ENCODE assay signal across 8 mouse cellular contexts in the genomic region with DNA sequence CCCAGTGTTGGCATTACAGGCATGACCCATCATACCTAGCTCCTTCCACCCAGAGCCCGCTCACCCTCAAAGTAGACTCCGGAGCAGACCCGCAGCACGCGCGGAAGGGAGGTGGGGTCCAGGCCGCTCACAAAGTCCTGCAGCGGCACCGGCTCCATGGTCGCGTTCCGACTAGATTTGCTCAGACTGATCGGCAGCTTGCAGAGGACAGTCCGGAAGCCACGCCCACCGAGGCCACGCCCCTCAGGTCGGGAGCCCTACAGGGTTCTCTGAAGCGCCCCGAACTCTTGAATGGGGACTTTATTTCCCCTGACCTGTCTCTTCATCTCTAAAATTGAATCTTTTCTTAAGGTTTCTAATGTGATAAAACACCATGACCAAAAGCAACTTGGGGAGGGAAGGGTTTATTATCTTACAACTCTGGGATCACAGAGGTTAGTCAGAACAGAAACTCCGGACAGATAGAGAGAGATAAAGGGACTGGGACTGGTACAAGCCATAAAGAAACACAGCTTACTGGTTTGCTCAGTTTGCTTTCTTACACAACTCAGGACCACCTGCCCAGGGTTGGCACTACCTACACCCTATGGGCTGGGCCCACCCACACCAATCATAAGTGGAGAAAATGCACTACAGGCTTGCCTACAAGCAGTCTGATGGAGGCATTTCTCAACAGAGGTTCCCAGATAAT. TPM values are rescaled to one million over a fixed set of nuclear protein-coding genes. Genes with fewer than 3 reads are reported as not detected.
DNase-seq lines count a peak whose midpoint lies in the region; ATAC-seq and TF ChIP-seq lines count a peak whose summit lies in the region.

A gene (minus strand): TSS at position 192 of the 691 bp plus-strand sequence.

- H3K36me3 ChIP-seq in G1E (replicated peaks) = no peaks in the 10 kb centered on the region
- no peaks in the 10 kb centered on the region for H3K36me3 ChIP-seq in forebrain, embryonic 15.5 days
- peaks cover 6% of the 10 kb centered on the region for H3K36me3 ChIP-seq in megakaryocyte, embryonic 14.5 days (replicated peaks; ENCODE audit: low read length)

- peaks cover 24% of the 10 kb centered on the region for H3K4me1 ChIP-seq in G1E (ENCODE audit: insufficient read depth, low read depth, low read length)
- peaks cover 32% of the 10 kb centered on the region for H3K4me1 ChIP-seq in bone marrow macrophage, adult 2 months (ENCODE audit: control insufficient read depth, insufficient read depth, low read length)
- 0 out of 2 replicates have a peak, but pooled peaks cover 6% of the 10 kb centered on the region for H3K4me1 ChIP-seq in forebrain, embryonic 15.5 days
- H3K4me1 ChIP-seq in megakaryocyte, embryonic 14.5 days = peaks cover 47% of the 10 kb centered on the region

- TF ChIP-seq CTCF in G1E (IDR thresholded peaks at IDR 0.05; ENCODE audit: low read depth, low read length) = no peak
- TF ChIP-seq CTCF in bone marrow macrophage, adult 2 months (IDR thresholded peaks at IDR 0.05; ENCODE audit: low read depth, low read length) = no peak

- H3K9me3 ChIP-seq in G1E (replicated peaks) = no peaks in the 10 kb centered on the region
- H3K9me3 ChIP-seq in forebrain, embryonic 15.5 days = no peaks in the 10 kb centered on the region
- H3K9me3 ChIP-seq in megakaryocyte, embryonic 14.5 days = no peaks in the 10 kb centered on the region

- peak within 1 kb of the TSS; percentile 85 for H3K27ac ChIP-seq in bone marrow macrophage, adult 2 months (ENCODE audit: insufficient read depth, low read depth, low read length)
- H3K27ac ChIP-seq in forebrain, embryonic 15.5 days (replicated peaks) = no peak within 1 kb of the TSS

- no peak for TF ChIP-seq POLR2A in bone marrow macrophage, adult 2 months (IDR thresholded peaks at IDR 0.05; ENCODE audit: borderline replicate concordance, low read depth, low read length)

- H3K4me3 ChIP-seq in G1E (ENCODE audit: low read depth, low read length) = peak within 1 kb of the TSS; percentile 69; the same call in 1 of the 2 replicates
- peak within 1 kb of the TSS; percentile 96 for H3K4me3 ChIP-seq in bone marrow macrophage, adult 2 months (ENCODE audit: insufficient read depth, low read length)
- H3K4me3 ChIP-seq in forebrain, embryonic 15.5 days = peak within 1 kb of the TSS; percentile 22
- peak within 1 kb of the TSS; percentile 91 for H3K4me3 ChIP-seq in megakaryocyte, embryonic 14.5 days (replicated peaks)

- H3K9ac ChIP-seq in forebrain, embryonic 15.5 days (replicated peaks) = no peak within 1 kb of the TSS

- no peak for ATAC-seq in G1E (ENCODE audit: extremely low read depth, insufficient number of reproducible peaks, low FRiP score, poor library complexity, severe bottlenecking)
- no peak for ATAC-seq in forebrain, embryonic 15.5 days (replicated peaks)
- peak; percentile 74 to 77 for ATAC-seq in hematopoietic stem cell, adult 5-6 weeks (replicated peaks in 1 of 2; ENCODE audit: insufficient read depth in 1 of 2, low FRiP score in 2 of 2, low TSS enrichment in 1 of 2, low read depth in 1 of 2, poor library complexity in 2 of 2, severe bottlenecking in 2 of 2)

- peak; percentile 62 for DNase-seq in G1E (ENCODE audit: low spot score)
- peak; percentile 60 for DNase-seq in layer of hippocampus, adult 9-11 months
- peak; percentile 30 for DNase-seq in right cerebral cortex, postnatal 25 days
- peak; percentile 43 to 82 for DNase-seq in urinary bladder, postnatal 4 days (ENCODE audit: low spot score in 2 of 2)

- H3K27me3 ChIP-seq in G1E (ENCODE audit: insufficient read depth, low read length) = peaks cover 60% of the 10 kb centered on the region
- H3K27me3 ChIP-seq in forebrain, embryonic 15.5 days = peaks cover 9% of the 10 kb centered on the region
- H3K27me3 ChIP-seq in megakaryocyte, embryonic 14.5 days (replicated peaks) = peaks cover 47% of the 10 kb centered on the region

- 4% methylated on average over 21 of the region's 21 CpGs for WGBS in forebrain, embryonic 15.5 days

- H3K4me2 ChIP-seq in forebrain, embryonic 15.5 days (replicated peaks) = peak within 1 kb of the TSS; percentile 32

RNA-seq across cellular contexts. Expression of the gene that starts here (rescaled TPM):
- 0.38 TPM in 1 of 2 replicates, not detected in the other for total RNA-seq in G1E (2014; fragmentation: Nextera tagmentation)
- total RNA-seq in G1E (2017) = 0.29 and 0.55 TPM in 2 replicates
- polyA plus RNA-seq in G1E (2012) = 0.16 and 0.32 TPM in 2 replicates
- 132 and 141 TPM in 2 replicates for polyA plus RNA-seq in bone marrow macrophage, adult 2 months (2012; ENCODE audit: insufficient read depth, insufficient read length, missing spikeins)
- 0.28 and 0.42 TPM in 2 replicates for polyA plus RNA-seq in forebrain, embryonic 15.5 days (2015; fragmentation: Nextera tagmentation; extraction: Ambion mirVana)
- total RNA-seq in hematopoietic stem cell, adult 5-6 weeks (2017) = 9.8 and 12.8 TPM in 2 replicates
- polyA plus RNA-seq in megakaryocyte, embryonic 14.5 days (2012; ENCODE audit: insufficient read depth, low replicate concordance) = 0.53 and 20.4 TPM in 2 replicates

Comparison
In these comparisons a context has a peak if more than half of its experiments do, and no peak if none do; other contexts are left out.
1. Peak in DNase-seq and H3K4me3 ChIP-seq in G1E; RNA of the gene not detected or under 1 TPM.
2. ATAC-seq: peak in hematopoietic stem cell, adult 5-6 weeks (2 of 2); none in G1E (single experiment) and forebrain, embryonic 15.5 days (single experiment).
3. H3K4me3 ChIP-seq: peak in every context shown above with its lines; median percentile 96 in bone marrow macrophage, adult 2 months; 91 in megakaryocyte, embryonic 14.5 days; 69 in G1E; 22 in forebrain, embryonic 15.5 days.
4. Peak in every context shown above with its lines, with median percentiles within 50 percentile points of each other: DNase-seq.